Mouse (Mus musculus) midbrain, embryonic 11.5 days (tissue): ENCODE measurements at regions not wholly inside any gene's neighbourhood (a gene's known extent, or its start where the extent isn't known, plus 50 kb on each side); places are given as distances from the start of the nearest gene placed in this dataset.

Experiments
- microRNA counts: library from miRNA; unstranded; fragments of <30 nt; microRNA quantifications from one replicate; lab custom pipeline; 2015
- microRNA-seq: library from miRNA; unstranded; fragments of <30 nt; microRNA quantifications from one replicate; pipeline ENCODE4, GENCODE M21; 2017

MicroRNAs encoded in the stretch of these regions (microRNA counts, 519-probe panel; counts per million panel counts)
- microRNA mmu-miR-148a (lab: Ali Mortazavi, UCI), result 5,948 counts per million, percentile 81 among the panel's probes with 10 or more counts

Small RNA genes in the stretch of these regions (microRNA-seq; reads per million reads assigned to microRNA genes)
- gene Mir148a, result 590 reads per million, percentile 72 among the genes with 10 or more reads in this experiment
